Mouse (Mus musculus): ENCODE results near the gene Gdi2. TPM values are rescaled to one million over a fixed set of nuclear protein-coding genes. Genes with fewer than 3 reads are reported as not detected.
A peak's percentile ranks its signal among the peaks of the same experiment; 100 is the strongest.

The Gdi2 gene
- total RNA-seq, 1 experiment, result 359 TPM

- Histone ChIP-seq H3K4me1 (ENCODE audit: control insufficient read depth in 2 of 2, insufficient read depth in 2 of 2, low read length in 2 of 2, poor library complexity in 1 of 2) (peaks cover 3 to 9% of the 10 kb centered on the region in 2 experiments; a peak in 3 of 4 replicates), H3K9ac (ENCODE audit: insufficient read depth, low read depth, low read length, poor library complexity, severe bottlenecking) (peak overlapping the region; percentile 71), H3K36me3 (ENCODE audit: control insufficient read depth, insufficient read depth, low read length, poor library complexity, severe bottlenecking) (no peaks in the 10 kb centered on the region), H3K4me3 (ENCODE audit: insufficient read depth in 1 of 2, low read depth in 1 of 2, low read length in 2 of 2, poor library complexity in 1 of 2, severe bottlenecking in 1 of 2) (peak overlapping the region; percentile 43 to 50), H3K9me3 (ENCODE audit: control insufficient read depth, insufficient read depth, low read depth, low read length) (no peaks in the 10 kb centered on the region), H3K27ac (ENCODE audit: insufficient read depth, low read depth, low read length, poor library complexity, severe bottlenecking) (peak overlapping the region; percentile 83)
- no peak for TF ChIP-seq ZNF384 (IDR thresholded peaks at IDR 0.05; ENCODE audit: low read depth, low read length)
- TF ChIP-seq HCFC1 (IDR thresholded peaks at IDR 0.05; ENCODE audit: borderline replicate concordance, insufficient read depth, low read length), result no peak
- no peak for TF ChIP-seq CHD2 (IDR thresholded peaks at IDR 0.05; ENCODE audit: low read depth, low read length)
- no peak for TF ChIP-seq MAFK (IDR thresholded peaks at IDR 0.05; ENCODE audit: insufficient read depth, low read depth, low read length)
- TF ChIP-seq ZC3H11A (IDR thresholded peaks at IDR 0.05; ENCODE audit: borderline replicate concordance, low read depth, low read length), result no peak
- in situ Hi-C loops (cut with MboI; ENCODE audit: low sequenced_read_pairs in 2 of 2, unreplicated experiment in 2 of 2), result no loop called here
- DNase-seq (ENCODE audit: low read depth, low spot score), result peak; percentile 63
Measured at GRCm38 (mm10) chr13:3531692-3532320, 6.1 kb upstream of the Gdi2 start.

DNA sequence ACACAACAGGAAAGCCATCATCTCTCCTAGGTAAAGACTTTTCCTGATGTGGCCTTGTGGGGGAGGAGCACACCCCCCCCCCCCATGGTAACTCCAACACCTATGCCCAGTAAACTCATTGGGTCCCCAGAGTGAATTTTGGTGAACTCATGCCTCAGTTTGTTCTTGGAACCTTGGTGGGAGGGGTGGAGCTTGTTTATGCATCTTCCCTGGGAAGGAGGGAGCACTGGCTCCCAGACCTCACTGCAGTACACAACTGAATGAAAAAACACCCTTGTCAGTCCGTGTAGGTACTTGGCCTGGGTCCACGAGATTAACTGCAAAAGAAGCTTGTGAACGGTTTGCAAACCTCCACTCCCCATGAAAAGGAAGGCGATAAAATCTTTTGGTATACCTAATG is 5.4 kb upstream of the Gdi2 start:
- in situ Hi-C loops (cut with MboI; ENCODE audit: low sequenced_read_pairs in 2 of 2, unreplicated experiment in 2 of 2), result no loop called here
- Histone ChIP-seq H3K4me1 (ENCODE audit: control insufficient read depth in 2 of 2, insufficient read depth in 2 of 2, low read length in 2 of 2, poor library complexity in 1 of 2) (peaks cover 3 to 9% of the 10 kb centered on the region in 2 experiments; a peak in 3 of 4 replicates), H3K27ac (ENCODE audit: insufficient read depth, low read depth, low read length, poor library complexity, severe bottlenecking) (peak overlapping the region; percentile 27), H3K4me3 (ENCODE audit: insufficient read depth in 1 of 2, low read depth in 1 of 2, low read length in 2 of 2, poor library complexity in 1 of 2, severe bottlenecking in 1 of 2) (peak overlapping the region; percentile 38 to 50), H3K9ac (ENCODE audit: insufficient read depth, low read depth, low read length, poor library complexity, severe bottlenecking) (peak overlapping the region; percentile 71), H3K36me3 (ENCODE audit: control insufficient read depth, insufficient read depth, low read length, poor library complexity, severe bottlenecking) (no peaks in the 10 kb centered on the region), H3K9me3 (ENCODE audit: control insufficient read depth, insufficient read depth, low read depth, low read length) (no peaks in the 10 kb centered on the region)
- no peak for DNase-seq (ENCODE audit: low read depth, low spot score)
- TF ChIP-seq MAFK (IDR thresholded peaks at IDR 0.05; ENCODE audit: insufficient read depth, low read depth, low read length), result no peak
- TF ChIP-seq CHD2 (IDR thresholded peaks at IDR 0.05; ENCODE audit: low read depth, low read length), result no peak
- TF ChIP-seq ZNF384 (IDR thresholded peaks at IDR 0.05; ENCODE audit: low read depth, low read length), result no peak
- TF ChIP-seq HCFC1 (IDR thresholded peaks at IDR 0.05; ENCODE audit: borderline replicate concordance, insufficient read depth, low read length), result no peak
- no peak for TF ChIP-seq ZC3H11A (IDR thresholded peaks at IDR 0.05; ENCODE audit: borderline replicate concordance, low read depth, low read length)

GRCm38 (mm10) chr13:3534146-3534545 is 3.7 kb upstream of the Gdi2 start:
- Histone ChIP-seq H3K9me3 (ENCODE audit: control insufficient read depth, insufficient read depth, low read depth, low read length) (no peaks in the 10 kb centered on the region), H3K4me1 (ENCODE audit: control insufficient read depth in 2 of 2, insufficient read depth in 2 of 2, low read length in 2 of 2, poor library complexity in 1 of 2) (peaks cover 3 to 9% of the 10 kb centered on the region in 2 experiments; a peak in 3 of 4 replicates), H3K4me3 (ENCODE audit: insufficient read depth in 1 of 2, low read depth in 1 of 2, low read length in 2 of 2, poor library complexity in 1 of 2, severe bottlenecking in 1 of 2) (no peak overlapping the region), H3K27ac (ENCODE audit: insufficient read depth, low read depth, low read length, poor library complexity, severe bottlenecking) (no peak overlapping the region), H3K36me3 (ENCODE audit: control insufficient read depth, insufficient read depth, low read length, poor library complexity, severe bottlenecking) (no peaks in the 10 kb centered on the region), H3K9ac (ENCODE audit: insufficient read depth, low read depth, low read length, poor library complexity, severe bottlenecking) (no peak overlapping the region)
- in situ Hi-C loops (cut with MboI; ENCODE audit: low sequenced_read_pairs in 2 of 2, unreplicated experiment in 2 of 2), result no loop called here
- no peak for DNase-seq (ENCODE audit: low read depth, low spot score)
- TF ChIP-seq MAFK (IDR thresholded peaks at IDR 0.05; ENCODE audit: insufficient read depth, low read depth, low read length) (no peak), ZNF384 (IDR thresholded peaks at IDR 0.05; ENCODE audit: low read depth, low read length) (no peak), CHD2 (IDR thresholded peaks at IDR 0.05; ENCODE audit: low read depth, low read length) (no peak), HCFC1 (IDR thresholded peaks at IDR 0.05; ENCODE audit: borderline replicate concordance, insufficient read depth, low read length) (no peak), ZC3H11A (IDR thresholded peaks at IDR 0.05; ENCODE audit: borderline replicate concordance, low read depth, low read length) (no peak)

GRCm38 (mm10) chr13:3538223-3538968 is 533 bp downstream of the Gdi2 start:
- no peak for TF ChIP-seq ZC3H11A (IDR thresholded peaks at IDR 0.05; ENCODE audit: borderline replicate concordance, low read depth, low read length)
- no peak for TF ChIP-seq MAFK (IDR thresholded peaks at IDR 0.05; ENCODE audit: insufficient read depth, low read depth, low read length)
- TF ChIP-seq CHD2 (IDR thresholded peaks at IDR 0.05; ENCODE audit: low read depth, low read length), result no peak
- TF ChIP-seq ZNF384 (IDR thresholded peaks at IDR 0.05; ENCODE audit: low read depth, low read length), result no peak
- TF ChIP-seq HCFC1 (IDR thresholded peaks at IDR 0.05; ENCODE audit: borderline replicate concordance, insufficient read depth, low read length), result no peak
- peak overlapping the region; percentile 96 for H3K27ac ChIP-seq (ENCODE audit: insufficient read depth, low read depth, low read length, poor library complexity, severe bottlenecking)

More at GRCm38 (mm10) chr13:3538223-3538968, 533 bp downstream of the Gdi2 start:
- peak; percentile 45 for DNase-seq (ENCODE audit: low read depth, low spot score)
- Histone ChIP-seq H3K9ac (ENCODE audit: insufficient read depth, low read depth, low read length, poor library complexity, severe bottlenecking) (peak overlapping the region; percentile 99), H3K4me3 (ENCODE audit: insufficient read depth in 1 of 2, low read depth in 1 of 2, low read length in 2 of 2, poor library complexity in 1 of 2, severe bottlenecking in 1 of 2) (peak overlapping the region; percentile 91 to 96), H3K4me1 (ENCODE audit: control insufficient read depth in 2 of 2, insufficient read depth in 2 of 2, low read length in 2 of 2, poor library complexity in 1 of 2) (peaks cover 6 to 8% of the 10 kb centered on the region in 2 experiments), H3K36me3 (ENCODE audit: control insufficient read depth, insufficient read depth, low read length, poor library complexity, severe bottlenecking) (peaks cover 1% of the 10 kb centered on the region), H3K9me3 (ENCODE audit: control insufficient read depth, insufficient read depth, low read depth, low read length) (no peaks in the 10 kb centered on the region)
- in situ Hi-C loops (cut with MboI; ENCODE audit: low sequenced_read_pairs in 2 of 2, unreplicated experiment in 2 of 2), result no loop called here

Measured in ES-E14 (cell line).